Mouse (Mus musculus) thymus, postnatal 0 days (tissue): ENCODE results near the gene Rhoj. TPM values are rescaled to one million over a fixed set of nuclear protein-coding genes. Genes with fewer than 3 reads are reported as not detected.
"Not testable (repeated sequence)": the region's sequence is repeated elsewhere in the genome, so short reads cannot be mapped to it uniquely, and the experiment has no call there.

Experiments used
- DNase-seq: peaks from one replicate; pipeline ENCODE4 v3.0.0-alpha.2; 2015; ENCODE audit warnings: low spot score
- polyA plus RNA-seq: library from polyadenylated mRNA; unstranded; fragments of >200 nt; fragmentation: Nextera tagmentation; extraction: Ambion mirVana; gene quantifications from 2 replicates; pipeline ENCODE4 v1.2.1, GENCODE M21; 2015

Rhoj gene
- polyA plus RNA-seq, 1 experiment from 2014 or later = 9.0 TPM

GRCm38 (mm10) chr12:75349537-75349936 is 41.4 kb downstream of the Rhoj start:
- DNase-seq = not testable (repeated sequence)

GRCm38 (mm10) chr12:75350750-75351149 is 42.6 kb downstream of the Rhoj start:
- DNase-seq = no peak

GRCm38 (mm10) chr12:75351846-75352245 is 43.7 kb downstream of the Rhoj start:
- no peak for DNase-seq

- no peak for DNase-seq
Measured at GRCm38 (mm10) chr12:75352410-75352809, 44.3 kb downstream of the Rhoj start.

- DNase-seq = no peak
Measured at GRCm38 (mm10) chr12:75354354-75354753, 46.2 kb downstream of the Rhoj start.

- DNase-seq = no peak
Measured at GRCm38 (mm10) chr12:75357781-75358180, 49.7 kb downstream of the Rhoj start.

GRCm38 (mm10) chr12:75358714-75359113 is 50.6 kb downstream of the Rhoj start:
- DNase-seq = no peak

- no peak for DNase-seq
Measured at GRCm38 (mm10) chr12:75359500-75359899, 51.4 kb downstream of the Rhoj start.

GRCm38 (mm10) chr12:75359921-75360482 is 51.9 kb downstream of the Rhoj start:
- DNase-seq = no peak

- DNase-seq = no peak
Measured at GRCm38 (mm10) chr12:75362456-75362855, 54.3 kb downstream of the Rhoj start.

- no peak for DNase-seq
Measured at GRCm38 (mm10) chr12:75364416-75364815, 56.3 kb downstream of the Rhoj start.

- DNase-seq = no peak
Measured at GRCm38 (mm10) chr12:75365621-75366124, 57.6 kb downstream of the Rhoj start.

GRCm38 (mm10) chr12:75367371-75367770 is 59.2 kb downstream of the Rhoj start:
- DNase-seq = no peak

GRCm38 (mm10) chr12:75368527-75368926 is 60.4 kb downstream of the Rhoj start:
- no peak for DNase-seq

- no peak for DNase-seq
Measured at GRCm38 (mm10) chr12:75369418-75369851, 61.3 kb downstream of the Rhoj start.

- no peak for DNase-seq
Measured at GRCm38 (mm10) chr12:75374437-75374836, 66.3 kb downstream of the Rhoj start.

GRCm38 (mm10) chr12:75375060-75375459 is 66.9 kb downstream of the Rhoj start:
- no peak for DNase-seq

GRCm38 (mm10) chr12:75376126-75376525 is 68.0 kb downstream of the Rhoj start:
- DNase-seq = no peak

GRCm38 (mm10) chr12:75386731-75387130 is 78.6 kb downstream of the Rhoj start:
- DNase-seq = no peak

- no peak for DNase-seq
Measured at GRCm38 (mm10) chr12:75387156-75387555, 79.0 kb downstream of the Rhoj start.

GRCm38 (mm10) chr12:75387846-75388245 is 79.7 kb downstream of the Rhoj start:
- DNase-seq = no peak

GRCm38 (mm10) chr12:75388521-75388920 is 80.4 kb downstream of the Rhoj start:
- no peak for DNase-seq

GRCm38 (mm10) chr12:75389308-75390135 is 81.4 kb downstream of the Rhoj start:
- DNase-seq = peak; percentile 48
